Mouse (Mus musculus) embryo, embryonic 11.5 days (tissue): ENCODE measurements around the gene Trim12c.
A peak's percentile ranks its signal among the peaks of the same experiment; 100 is the strongest.
"Not testable (repeated sequence)": the region's sequence is repeated elsewhere in the genome, so short reads cannot be mapped to it uniquely, and the experiment has no call there.

Experiments
- DNase-seq: peaks from one replicate; pipeline ENCODE4 v3.0.0-alpha.2; 2012; ENCODE audit warnings: low read depth, low spot score

Trim12c gene

DNA sequence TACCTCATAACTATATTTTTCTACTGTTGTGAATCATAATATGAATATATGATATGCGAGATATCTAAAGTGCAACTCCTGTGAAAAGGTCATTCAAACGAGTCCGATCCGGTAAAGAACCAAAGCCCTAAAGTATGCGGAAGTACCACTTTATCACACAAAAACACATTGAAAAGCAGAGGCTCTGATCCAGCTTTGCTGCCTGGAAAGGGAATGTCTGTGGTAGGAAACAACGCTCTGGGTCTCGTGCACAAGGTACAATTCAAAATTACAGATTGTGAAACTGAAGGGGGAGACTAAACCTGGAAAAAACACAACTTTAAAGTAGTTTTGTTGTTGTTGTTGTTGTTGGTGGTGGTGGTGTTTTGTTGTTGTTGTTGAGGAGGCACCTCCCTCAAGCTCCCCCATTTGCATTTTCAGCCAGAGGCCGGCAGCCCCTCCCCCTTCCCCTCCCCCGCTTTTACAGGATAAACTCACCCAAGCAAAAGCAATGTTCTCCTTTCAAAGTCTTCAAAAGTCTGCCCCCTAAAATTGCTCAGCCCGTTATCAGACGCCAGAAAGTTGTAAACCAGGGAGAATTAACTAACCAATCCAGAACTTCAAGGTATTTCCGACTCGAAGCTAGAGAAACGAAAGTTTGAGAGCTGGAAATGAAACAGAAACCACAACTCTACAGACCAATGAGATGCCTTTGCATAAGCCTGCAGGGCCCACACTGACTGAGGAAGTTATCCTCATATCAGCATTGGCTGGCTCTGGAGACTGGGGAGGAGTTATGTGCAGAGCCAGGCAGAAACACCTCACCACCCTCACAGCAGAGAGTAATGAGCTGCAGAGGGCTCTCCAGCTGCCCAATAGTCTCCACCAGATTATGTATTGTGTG lies at the start of gene Trim12c:
Gene Trim12c (minus strand): TSS at position 646 of the 883 bp plus-strand sequence.
- DNase-seq, result peak; percentile 30

DNA sequence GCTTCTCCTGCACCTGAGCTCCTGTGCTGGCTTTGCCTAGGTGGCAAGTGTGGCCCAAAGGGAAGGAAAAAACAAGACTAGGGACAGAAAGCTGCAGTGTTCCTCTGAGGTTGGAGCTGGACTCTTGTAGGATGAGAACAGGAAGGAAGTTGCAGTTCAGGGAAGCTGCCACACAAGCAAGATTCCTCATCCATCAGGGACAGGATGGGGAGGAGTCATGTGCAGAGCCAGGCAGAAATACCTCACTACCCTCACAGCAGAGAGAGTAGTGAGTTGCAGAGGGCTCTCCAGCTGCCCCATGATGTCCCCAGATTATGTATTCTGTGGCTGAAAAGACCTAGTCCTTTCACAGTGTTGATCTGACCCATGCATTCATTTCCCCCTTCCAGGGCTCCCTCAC lies 48.0 kb upstream of the Trim12c start:
- DNase-seq, result no peak

- no peak for DNase-seq
Measured at GRCm38 (mm10) chr7:104400698-104401097, 47.5 kb upstream of the Trim12c start, which contains the start of gene Trim30c. Trim30c (minus strand) TSS chr7:104400837.

GRCm38 (mm10) chr7:104398492-104398891 lies 45.3 kb upstream of the Trim12c start:
- no peak for DNase-seq

DNA sequence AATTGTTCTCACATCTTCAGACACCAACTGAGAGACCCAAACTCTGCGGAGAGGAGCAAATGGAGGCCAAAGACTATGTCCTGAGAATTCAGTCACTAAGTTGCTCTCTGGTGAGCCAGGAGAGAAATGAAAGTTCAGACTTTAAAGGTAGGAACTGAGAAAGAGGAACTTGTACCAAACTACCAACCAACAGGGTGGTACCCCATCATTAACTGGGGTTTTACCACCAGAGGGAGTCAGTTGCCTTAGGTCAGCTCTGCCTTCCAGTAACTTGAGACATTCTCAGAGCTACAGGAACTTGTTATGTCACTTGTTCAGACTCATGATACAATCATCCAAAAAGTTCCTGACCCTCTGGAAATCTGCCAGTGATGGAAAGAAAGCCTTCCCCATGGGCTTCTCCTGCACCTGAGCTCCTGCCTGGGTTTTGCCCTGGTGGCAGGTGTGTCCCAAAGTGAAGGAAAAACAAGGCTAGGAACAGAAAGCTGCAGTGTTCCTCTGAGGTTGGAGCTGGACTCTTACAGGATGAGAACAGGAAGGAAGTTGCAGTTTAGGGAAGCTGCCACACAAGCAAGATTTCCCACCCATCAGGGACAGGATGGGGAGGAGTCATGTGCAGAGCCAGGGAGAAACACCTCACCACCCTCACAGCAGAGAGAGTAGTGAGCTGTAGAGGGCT lies 16.7 kb upstream of the Trim12c start, which contains the start of gene Trim30b:
Gene Trim30b (minus strand): TSS at position 149 of the 679 bp plus-strand sequence.
- DNase-seq, result no peak

DNA sequence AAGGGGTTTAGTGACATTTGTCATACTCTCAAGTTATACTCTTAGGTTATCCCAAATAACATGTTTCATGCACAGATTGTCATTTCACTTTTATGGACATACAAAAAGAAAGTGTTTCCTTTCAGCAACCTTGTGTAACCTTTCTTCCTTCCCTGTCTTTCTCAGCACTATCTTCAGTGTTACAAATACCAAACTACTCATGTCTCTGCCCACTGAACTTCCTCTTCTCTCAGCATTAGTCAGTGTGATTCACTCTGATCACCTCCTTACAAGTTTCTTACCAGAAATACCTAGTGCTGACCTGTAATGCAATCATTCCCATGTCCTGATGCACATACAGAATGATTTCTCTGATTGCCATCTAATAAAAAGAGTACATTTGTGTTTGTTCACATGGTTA lies 13.2 kb upstream of the Trim12c start:
- DNase-seq, result no peak

- no peak for DNase-seq
Measured at GRCm38 (mm10) chr7:104353600-104353967, 422 bp upstream of the Trim12c start.

DNA sequence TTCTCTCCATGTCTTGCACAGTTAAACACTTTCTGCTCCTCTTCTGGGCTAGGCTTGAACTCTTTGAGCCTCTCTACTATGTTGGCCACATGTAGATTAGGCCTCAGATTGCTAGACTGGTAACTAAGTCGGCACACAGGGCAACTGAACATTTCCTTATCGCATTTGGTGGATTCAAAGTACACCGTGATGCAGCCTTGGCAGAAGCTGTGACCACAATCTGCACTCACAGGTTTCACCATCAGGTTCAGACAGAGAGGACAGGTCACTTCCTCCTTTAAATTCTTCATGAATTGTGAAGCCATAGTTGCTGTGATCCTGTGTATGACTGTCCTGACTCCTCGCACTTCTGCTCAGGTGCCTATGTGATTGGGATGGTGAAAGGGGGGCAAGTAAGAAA lies 5.1 kb downstream of the Trim12c start:
- DNase-seq, result not testable (repeated sequence)

DNA sequence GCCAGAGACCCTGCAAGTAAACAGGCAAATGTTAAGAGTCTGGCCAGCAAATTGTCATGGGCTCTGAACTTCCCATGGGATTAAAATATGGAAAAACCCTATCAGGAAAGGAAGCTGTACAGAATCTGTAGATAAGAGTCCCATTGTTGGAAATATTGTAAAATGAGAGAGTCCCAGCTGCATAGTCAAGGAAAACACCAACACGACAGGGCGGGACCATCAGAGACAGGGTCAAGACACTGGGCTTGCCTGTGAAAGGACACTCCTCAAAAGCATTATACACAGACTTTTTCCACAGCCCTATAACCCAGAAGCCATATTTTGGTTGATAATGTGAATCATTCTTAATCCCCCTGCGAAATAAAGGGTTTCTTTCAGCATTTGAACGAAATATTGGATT lies 12.4 kb downstream of the Trim12c start:
- not testable (repeated sequence) for DNase-seq

DNA sequence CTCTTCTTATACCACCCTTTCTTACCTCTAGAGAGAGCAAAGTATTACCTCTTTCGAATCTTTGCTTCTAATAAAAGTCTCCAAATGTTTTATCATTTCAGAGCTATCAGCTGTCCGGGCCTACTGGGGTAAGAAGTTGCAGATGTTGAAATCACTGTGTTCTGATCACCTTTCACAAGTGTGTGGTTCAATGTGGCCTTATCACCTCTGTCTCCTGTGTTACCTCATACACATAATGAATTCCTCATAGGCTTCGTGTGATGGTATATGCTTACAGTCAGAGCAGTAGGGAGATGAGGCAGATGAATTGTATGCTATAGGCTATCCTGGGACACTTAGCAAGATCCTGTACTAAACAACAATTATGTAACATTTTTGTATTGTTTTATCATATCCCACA lies 17.6 kb downstream of the Trim12c start:
- not testable (repeated sequence) for DNase-seq

GRCm38 (mm10) chr7:104329171-104329570 lies 24.0 kb downstream of the Trim12c start, which contains the start of gene Trim34b:
Trim34b (plus strand) TSS chr7:104329471.
- DNase-seq, result not testable (repeated sequence)

GRCm38 (mm10) chr7:104322028-104322427 lies 31.1 kb downstream of the Trim12c start:
- DNase-seq, result no peak

GRCm38 (mm10) chr7:104315369-104316080 lies 37.6 kb downstream of the Trim12c start, which contains the start of gene Trim12a:
Trim12a (minus strand) TSS chr7:104315466.
- not testable (repeated sequence) for DNase-seq

DNA sequence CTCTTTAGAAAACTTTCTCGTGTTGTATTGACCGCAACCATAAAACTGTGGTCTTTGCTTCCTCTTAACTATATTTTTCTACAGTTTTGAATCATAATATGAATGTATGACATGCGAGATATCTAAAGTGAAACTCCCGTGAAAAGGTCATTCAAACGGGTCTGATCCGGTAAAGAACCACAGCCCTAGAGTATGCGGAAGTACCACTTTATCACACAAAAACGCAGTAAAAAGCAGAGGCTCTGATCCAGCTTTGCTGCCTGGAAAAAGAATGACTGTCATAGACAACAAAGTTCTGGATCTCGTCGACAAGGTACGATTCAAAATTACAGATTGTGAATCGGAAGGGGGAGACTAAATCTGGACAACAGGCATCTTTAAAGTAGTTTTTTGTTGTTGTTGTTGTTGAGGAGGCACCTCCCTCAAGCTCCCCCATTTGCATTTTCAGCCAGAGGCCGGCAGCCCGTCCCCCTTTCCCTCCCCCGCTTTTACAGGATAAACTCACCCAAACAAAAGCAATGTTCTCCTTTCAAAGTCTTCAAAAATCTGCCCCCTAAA lies 38.3 kb downstream of the Trim12c start:
- DNase-seq, result no peak

- no peak for DNase-seq
Measured at GRCm38 (mm10) chr7:104291638-104292400, 61.3 kb downstream of the Trim12c start.

DNA sequence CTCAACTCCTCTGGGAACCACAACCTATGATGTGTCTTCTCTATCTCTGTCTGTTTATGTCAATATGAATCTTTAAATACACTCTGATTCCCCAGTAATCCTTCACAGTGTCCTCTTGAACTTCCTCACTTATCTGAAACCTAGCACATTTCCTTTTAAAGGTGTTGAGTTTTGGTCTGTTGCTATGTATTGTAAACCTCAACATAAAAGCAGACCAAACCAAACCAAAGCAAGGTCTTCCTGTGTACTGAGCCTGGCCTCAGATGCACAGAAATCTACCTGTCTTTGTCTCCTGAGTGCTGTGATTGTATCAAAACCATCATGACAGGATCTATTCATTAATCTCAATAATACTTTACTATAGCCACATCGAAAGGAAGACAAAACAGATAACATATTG lies 62.5 kb downstream of the Trim12c start:
- no peak for DNase-seq
